ENCODE assay signal across 17 mouse cellular contexts in the genomic region with DNA sequence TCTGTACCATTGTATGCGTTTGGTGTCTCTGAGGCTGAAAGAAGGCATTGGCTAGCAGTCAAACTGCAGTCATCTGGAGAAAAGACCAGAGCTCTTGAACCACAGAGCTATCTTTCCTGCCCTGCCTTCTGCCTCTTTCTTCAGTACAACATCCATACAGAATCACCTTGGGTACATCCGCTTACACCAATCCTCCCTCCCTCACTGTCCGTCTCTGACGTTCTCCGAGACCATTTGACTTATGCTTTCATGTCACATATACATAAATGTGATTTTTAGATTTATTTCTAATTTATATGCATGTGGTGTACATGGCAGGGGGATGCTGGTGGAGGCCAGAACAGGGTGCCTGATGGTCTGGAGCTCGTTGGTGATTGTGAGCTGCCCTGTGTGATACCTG. TPM values are rescaled to one million over a fixed set of nuclear protein-coding genes. Genes with fewer than 3 reads are reported as not detected.
DNase-seq lines count a peak whose midpoint lies in the region.
"Had no signal": no experiment of that assay in that cellular context is flagged by ENCODE, and none has a peak within 500 bp of the region (broad histone marks: within the 10 kb centered on the region; RNA-seq: fewer than 3 reads in every experiment).

No protein-coding gene starts in this region.

- H3K4me3 ChIP-seq in heart, embryonic 10.5 days: no peak overlapping the region

- no peak overlapping the region for H3K27ac ChIP-seq in heart, embryonic 10.5 days

- no peaks in the 10 kb centered on the region for H3K27me3 ChIP-seq in heart, embryonic 10.5 days (ENCODE audit: insufficient read depth, poor library complexity, severe bottlenecking)
- H3K27me3 ChIP-seq: CH12.LX, Patski had no signal

- WGBS in heart, embryonic 10.5 days: 84% methylated on average over 6 of the region's 6 CpGs

- H3K9me3 ChIP-seq in heart, embryonic 10.5 days: no peaks in the 10 kb centered on the region
- H3K9me3 ChIP-seq: G1E had no signal

- H3K36me3 ChIP-seq in heart, embryonic 10.5 days: no peaks in the 10 kb centered on the region
- H3K36me3 ChIP-seq: G1E had no signal

- intact Hi-C loops in heart, postnatal 14 days (cut with DNase I): no loop called here

- peak; percentile 53 for DNase-seq in heart, adult 11 months
- DNase-seq in heart, postnatal 14 days: no peak
- DNase-seq in heart, embryonic 10.5 days (ENCODE audit: low spot score): peak; percentile 68
- no peak for DNase-seq in heart, adult 18-20 months
- DNase-seq: adrenal gland, adult 2 months; adrenal gland, adult 8-10 months; adrenal gland, postnatal 10 days; adrenal gland, postnatal 14 days; adrenal gland, postnatal 25 days; adrenal gland, postnatal 36 days; B cell, adult 2 months; cerebellum, adult 11 months; cerebellum, adult 11-12 months; cerebellum, adult 18-20 months had no signal

- H3K4me1 ChIP-seq in heart, embryonic 10.5 days: peaks cover under 1% of the 10 kb centered on the region; the same call in 1 of the 2 replicates

RNA-seq across cellular contexts. Expression of a gene that starts 57.7 kb away (rescaled TPM):
- total RNA-seq in heart, postnatal 14 days (2021): 10 to 100 TPM; 33.7 to 35.7 TPM
- 63.9 and 107 TPM in 2 replicates for polyA plus RNA-seq in heart, embryonic 10.5 days (2016; fragmentation: Nextera tagmentation; extraction: Ambion mirVana)
- total RNA-seq in heart, adult 18-20 months (2021): 10 to 100 TPM; 40.8 to 45.5 TPM

Comparison
In these comparisons a context has a peak if more than half of its experiments do, and no peak if none do; other contexts are left out.
1. DNase-seq: peak in heart, adult 11 months (single experiment) and heart, embryonic 10.5 days (single experiment); none in heart, postnatal 14 days (0 of 2) and heart, adult 18-20 months (0 of 2).